Mouse (Mus musculus): ENCODE results near the gene Atrn.

GRCm38 (mm10) chr2:130929994-130930393, 23.7 kb downstream of the Atrn start:
- TF ChIP-seq CTCF (IDR thresholded peaks at IDR 0.05; ENCODE audit: extremely low read depth, insufficient read depth, insufficient read length, insufficient replicate concordance) = no peak
- no peak for TF ChIP-seq POLR2A (IDR thresholded peaks at IDR 0.05; ENCODE audit: low read depth, low read length)
